Mouse (Mus musculus): Measurements from ENCODE around the gene Capn1.

The Capn1 gene

DNA sequence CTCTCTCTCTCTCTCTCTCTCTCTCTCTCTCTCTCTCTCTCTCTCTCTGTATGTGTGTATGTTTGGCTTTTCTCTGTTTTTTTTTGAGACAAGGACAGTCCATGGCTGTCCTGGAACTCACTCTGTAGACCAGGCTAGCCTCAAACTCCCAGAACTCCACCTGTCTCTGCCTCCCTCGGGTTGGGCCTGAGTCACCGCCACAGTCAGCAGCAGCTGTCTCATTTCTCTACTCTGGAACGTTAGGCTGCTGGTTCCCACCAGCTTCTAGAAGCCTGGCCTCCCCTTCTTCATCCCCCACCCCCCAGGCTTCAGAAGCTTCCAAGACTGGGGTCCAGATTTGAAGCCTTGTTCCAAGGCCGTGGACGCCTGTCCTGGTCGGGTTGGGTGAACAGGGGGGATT, 26.1 kb downstream of the Capn1 start:
- DNase-seq, result no peak

DNA sequence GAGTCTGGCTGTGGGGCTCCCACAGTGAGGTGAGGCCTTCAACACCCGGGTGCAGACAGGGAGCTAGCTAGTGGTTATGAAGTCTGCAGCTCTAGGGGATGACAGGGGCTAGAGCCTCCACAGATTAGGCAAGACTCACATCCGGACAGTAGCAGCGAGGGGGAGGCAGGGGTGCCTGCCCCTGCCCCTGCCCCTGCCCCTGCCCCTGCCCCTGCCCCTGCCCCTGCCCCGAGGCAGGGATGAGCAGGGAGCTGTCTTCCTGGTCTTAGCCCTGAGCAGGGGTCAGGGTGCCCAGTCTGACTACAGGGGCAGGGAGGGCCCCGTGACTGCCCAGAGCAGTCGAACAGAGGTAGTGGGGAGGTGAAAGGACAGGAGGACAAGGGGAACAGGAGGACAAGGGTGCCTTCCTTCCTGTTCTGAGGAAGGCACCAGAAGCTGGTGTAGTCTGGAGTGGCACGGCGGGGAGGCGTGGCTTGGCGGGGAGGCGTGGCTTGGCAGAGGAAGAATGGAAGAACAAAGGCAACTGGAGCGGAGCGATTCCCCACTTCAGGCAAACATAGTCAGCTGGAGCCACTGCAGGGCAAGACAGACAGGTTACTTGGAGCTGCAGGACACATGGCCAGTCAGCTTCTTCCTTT, 26.8 kb downstream of the Capn1 start:
- DNase-seq, result no peak

DNA sequence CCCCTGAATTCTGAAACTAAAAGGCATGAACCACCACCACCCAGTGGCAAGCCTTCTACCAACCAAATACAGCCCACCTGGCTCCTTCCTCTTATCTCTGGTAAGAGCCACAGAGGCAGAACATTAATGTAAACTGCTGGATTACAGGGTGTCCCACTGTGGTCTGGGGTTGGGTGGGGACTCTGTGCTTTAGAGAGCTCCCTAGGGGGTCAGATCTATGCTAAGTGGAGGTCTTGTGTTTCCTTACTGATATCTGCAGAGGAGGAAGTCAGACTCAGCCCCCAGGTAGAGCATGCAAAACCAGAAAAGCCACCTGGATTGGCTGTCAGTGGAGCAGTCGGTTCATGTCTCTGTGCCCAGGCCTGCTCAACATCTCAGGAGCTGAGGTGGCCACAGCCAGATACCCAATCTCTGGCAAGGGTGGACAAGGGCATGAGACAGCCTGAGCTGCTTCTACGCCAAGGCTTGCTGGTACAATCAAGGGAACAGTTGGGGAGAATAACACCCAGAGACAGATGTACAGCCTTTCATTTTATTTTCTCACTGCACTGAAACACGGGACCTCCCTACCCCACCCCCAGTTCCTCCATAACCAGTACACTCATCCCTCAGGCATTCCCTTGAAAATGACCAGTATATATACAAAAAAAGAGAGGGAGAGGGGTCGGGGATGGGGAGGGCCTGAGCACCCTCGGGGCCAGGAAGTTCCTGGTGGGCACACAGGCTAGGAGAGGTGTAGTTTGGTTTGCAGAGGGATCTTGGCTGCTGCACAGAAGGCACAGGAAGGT, 27.5 kb downstream of the Capn1 start:
- no peak for DNase-seq

DNA sequence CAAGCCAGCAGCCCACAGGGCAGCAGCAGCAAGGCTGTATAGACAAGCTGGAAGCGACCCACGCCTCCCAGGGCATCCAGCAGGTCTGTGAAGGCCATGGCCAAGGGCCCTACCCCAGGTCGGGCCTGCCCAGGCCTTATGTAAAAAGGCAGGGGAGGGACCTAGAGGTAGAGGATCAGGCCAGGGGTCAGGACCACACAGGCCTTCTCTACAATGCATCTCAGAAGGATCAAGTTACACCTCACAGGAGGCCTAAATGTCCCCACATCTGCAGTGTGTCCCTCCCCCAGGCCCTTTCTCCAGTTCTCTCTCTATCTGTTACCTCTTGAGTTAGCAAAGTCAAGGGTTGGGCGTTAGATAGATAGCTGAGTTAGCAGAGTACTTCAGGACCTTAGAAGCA, 29.7 kb downstream of the Capn1 start, which contains the start of gene Slc22a20:
Slc22a20 (minus strand) TSS at position 101 of the 400 bp plus-strand sequence.
- no peak for DNase-seq

DNA sequence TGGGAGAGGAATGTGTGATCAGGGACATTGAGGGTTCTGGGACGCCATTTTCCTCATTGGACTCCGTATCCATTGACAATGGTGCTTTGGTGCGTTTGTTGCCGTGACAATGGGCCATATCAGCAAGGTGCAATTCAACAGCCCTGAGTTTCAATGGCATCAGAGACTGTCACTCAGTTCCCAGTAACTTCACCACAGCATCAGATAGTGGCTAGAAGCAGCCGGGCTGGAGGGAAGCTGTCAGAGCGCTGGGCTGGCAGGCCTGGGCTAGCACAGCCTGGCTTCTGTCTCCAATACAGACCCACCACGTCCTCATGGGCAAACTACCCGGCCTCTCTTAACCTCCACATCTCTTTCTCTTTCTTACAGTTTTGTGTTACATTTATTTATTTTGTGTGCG, 35.2 kb downstream of the Capn1 start:
- DNase-seq, result no peak

DNA sequence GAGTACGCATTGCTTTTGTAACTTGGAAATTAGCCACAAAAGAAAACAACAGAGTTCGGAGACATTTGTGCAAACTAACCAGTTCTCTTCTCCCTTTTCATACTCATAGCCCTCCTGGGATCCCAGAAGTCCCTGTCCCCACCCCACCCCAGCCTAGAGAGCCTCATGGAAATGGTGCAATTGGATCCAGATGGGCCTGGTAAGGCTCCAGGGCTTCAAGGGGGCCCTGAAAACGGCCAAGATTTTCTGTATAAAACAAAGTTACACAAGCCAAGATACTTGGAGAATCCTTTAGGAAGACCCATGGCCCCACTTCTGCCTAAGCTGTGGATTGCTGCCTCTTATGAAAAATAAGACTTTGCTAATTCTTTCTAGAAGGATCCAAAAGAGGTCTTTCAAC, 38.0 kb downstream of the Capn1 start:
- DNase-seq, result no peak

DNA sequence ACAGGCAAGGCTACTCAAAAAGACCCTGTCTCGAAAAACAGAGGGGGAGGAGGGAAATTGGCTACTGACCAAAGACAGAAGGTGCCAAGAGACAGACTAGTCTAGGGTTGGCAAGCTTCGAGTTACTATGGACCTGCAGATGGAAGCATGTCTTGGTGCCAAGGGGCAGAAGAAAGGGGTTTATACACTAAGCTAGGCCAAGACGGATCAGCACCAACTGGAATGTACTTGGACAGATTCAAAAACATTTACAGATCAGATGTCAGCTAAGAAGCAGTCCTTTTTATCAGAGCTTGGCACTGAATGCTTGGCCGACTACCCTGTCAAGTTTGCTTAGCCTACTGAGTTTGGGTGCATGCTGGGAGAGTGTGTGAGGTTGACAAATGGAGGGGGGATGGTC, 40.0 kb downstream of the Capn1 start:
- peak; percentile 42 for DNase-seq

DNA sequence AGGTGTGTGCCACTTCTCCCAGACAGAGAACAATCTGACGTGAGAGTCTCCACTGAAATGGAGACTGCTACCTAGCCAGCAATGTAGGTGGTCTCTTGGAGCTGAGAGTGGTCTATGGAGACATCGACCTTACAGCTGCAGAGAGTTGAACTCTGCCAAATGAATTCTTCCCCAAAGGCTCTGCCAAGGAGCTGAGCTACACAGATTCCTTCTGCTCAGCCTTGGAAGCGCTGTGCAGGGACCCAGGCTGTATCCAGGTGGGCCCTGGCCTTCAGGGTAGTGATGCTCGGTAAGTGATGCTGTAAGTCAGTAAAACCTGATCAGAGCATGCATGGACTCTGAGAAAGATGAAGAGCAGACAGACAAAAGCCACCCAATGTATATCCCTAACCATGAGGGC, 40.6 kb downstream of the Capn1 start:
- DNase-seq, result no peak

DNA sequence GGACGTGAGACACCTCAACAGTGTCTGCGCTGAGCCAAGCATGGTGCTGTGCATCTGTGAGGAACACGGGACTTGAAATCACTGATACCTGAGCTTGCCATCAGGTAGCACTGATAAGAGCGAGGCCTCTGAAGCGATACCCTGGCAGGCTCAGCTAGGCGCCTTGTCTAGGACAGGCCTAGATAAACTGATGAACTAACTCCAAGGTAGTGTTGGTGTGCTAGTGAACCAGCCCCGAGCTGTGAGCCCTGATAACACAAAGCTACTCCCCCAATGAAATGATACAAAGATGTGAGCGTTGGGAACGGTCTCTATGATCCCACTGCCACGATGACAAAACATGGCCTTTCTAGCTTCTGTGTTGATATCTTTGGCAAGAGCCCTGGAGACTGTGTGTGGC, 48.0 kb downstream of the Capn1 start:
- no peak for DNase-seq

DNA sequence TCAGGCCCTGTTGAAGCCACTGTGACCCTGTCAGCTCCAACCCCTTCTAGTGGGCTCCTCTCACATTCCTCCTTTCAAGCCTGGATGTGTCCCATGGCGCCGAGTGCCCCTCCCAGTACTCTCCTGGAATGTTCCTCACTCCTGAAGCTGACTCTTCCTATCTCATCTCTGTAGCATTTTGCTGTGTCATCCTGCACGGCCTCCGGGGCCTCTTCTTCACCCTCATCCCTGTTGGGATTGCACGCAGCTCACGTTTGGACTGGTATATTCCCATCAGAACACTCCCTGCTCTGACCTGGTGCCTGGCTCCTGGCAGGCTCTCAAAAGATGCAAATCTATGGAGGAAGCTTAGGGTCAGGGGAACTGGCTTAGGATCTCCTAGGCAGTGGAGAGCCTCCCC, 48.9 kb downstream of the Capn1 start:
- no peak for DNase-seq

DNA sequence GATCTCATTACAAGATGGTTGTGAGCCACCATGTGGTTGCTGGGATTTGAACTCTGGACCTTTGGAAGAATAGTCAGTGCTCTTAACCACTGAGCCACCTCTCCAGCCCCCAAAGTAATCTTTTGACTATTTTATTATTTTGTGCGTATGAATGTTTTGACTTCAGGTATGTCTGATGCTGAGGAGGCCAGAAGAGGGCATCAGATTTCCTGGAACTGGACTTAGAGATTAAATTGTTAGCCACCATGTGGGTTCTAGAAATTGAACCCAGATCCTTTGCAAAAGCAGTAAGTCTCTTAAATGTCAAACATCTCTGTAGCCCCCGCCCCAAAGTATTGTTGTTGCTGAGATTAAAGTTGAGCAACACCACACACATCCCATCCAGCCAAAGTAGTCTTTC, 49.8 kb downstream of the Capn1 start:
- no peak for DNase-seq

DNA sequence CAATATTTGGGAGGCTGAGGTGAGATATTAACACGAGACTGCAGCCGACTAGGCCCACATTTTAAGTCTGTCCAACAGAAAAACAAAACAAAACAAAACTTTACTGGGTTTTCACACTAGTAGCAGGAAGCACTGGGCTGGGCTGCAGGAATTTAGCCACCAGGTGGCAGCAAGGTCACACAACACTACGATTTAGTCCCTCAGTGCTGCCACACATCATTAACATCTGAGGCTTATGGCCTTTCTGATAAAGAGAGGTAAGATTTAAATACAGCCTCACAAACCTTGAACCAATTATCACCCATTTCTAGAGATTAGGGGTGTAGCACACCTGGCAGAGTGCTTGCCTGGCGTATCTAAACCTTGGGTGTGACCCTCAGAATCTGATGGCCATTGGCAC, 50.4 kb downstream of the Capn1 start:
- peak; percentile 55 for DNase-seq

DNA sequence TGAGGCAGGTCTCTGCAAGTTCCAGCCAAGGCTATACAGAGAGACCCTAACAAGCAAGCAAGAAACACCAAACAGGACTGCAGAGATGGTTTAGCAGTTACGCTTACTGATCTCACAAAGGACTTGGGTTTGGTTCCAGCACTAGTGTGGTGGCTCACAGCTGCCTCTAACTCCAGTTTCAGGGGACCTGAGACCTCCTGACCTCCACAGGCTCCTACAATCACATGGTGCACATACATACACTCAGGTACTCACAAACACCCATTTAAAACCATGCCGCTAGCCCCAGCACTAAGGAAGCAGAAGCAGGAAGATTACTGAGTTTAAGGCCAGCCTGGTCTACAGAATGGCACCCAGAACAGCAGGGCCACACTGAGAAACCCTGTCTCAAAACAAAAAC, 50.9 kb downstream of the Capn1 start:
- DNase-seq, result no peak

DNA sequence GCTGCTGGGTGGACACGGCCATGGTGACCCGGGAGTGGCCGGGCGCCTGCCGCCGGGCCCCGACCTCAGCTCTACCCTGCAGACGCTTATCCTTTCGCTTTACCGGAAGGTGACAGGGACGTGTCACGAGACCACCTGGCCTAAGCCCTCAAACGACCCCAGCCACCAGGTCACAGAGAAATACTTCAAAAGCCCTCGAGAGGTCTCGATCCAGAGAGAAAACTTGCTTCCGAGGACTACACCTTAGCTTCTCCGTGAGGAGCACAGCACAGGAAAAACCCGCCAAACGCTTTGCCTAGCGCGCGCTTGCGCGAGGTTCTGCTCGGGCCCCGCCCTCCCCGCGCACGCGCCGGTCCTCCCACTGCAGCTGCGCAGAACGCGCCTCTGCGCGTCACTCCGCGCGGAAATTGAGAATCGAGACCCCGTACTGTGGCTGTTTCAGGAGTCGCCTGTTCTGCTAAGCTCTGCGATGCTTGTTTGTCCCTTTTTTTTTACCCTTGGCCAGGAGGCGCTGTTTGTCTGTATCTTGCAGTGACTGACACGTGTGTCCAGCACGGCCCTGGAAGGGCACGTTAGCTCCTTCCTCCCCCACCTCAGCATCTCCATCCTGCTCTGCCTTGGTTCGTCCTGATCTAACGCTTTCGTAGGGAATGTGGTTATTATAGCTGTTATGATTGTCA, 51.7 kb downstream of the Capn1 start, which contains the start of gene Pola2:
Pola2 (minus strand) TSS at position 320 of the 680 bp plus-strand sequence.
- DNase-seq, result peak; percentile 85

DNA sequence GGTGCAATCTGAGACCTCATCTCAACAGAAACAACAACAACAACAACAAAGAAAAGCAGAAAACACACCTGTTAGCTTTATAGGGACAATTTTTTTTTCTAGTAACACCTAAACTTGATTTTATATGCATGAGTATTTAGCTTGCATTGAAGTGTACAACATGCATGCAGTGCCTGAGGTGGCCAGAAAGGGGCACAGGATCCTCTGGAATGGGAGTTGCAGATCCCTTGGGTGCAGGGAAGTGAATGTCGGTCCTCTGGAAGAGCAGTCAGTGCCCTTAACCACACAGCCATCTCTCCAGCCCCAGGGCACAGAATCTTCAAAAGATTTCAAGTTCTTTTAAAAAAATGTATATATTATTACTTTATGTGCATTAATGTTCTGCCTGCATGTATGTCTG, 53.0 kb downstream of the Capn1 start:
- DNase-seq, result no peak

DNA sequence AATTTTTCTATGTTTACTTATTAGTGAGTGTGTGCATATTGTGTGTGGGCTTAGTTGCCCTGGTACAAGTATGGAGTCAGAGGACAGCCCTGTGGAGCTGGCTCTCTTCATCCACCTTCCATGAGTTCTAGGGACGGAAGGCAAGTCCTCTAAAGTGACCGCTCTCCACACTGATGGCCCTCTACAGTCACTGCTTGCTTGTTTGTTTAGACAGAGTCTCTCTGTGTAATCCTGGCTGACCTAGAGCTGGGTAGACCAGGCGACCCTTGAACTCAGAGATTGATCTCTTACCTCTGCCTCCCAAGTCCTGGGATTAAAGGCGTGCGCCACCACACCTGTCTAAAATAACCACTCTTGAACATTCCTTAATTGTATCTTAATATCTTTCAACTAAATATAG, 58.3 kb downstream of the Capn1 start:
- DNase-seq, result no peak

DNA sequence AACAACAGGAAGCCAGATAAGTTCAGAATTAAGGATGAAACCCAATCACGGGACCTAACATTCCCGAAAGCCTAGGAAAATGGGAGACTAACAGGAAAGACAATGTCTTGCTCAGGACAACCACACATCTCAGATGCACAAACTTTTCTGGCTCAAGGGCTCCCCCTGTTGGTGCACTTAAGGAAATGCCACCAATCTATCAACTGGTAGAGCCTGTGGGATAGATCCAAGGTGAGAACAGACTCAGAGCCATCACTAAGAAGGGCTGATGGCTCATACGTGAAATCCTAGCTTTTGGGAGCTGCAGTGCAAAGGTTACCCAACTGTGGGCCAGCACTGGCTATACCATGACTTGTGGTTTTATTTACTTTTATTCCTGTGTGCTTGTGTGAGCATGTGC, 59.0 kb downstream of the Capn1 start:
- DNase-seq, result peak; percentile 76

DNA sequence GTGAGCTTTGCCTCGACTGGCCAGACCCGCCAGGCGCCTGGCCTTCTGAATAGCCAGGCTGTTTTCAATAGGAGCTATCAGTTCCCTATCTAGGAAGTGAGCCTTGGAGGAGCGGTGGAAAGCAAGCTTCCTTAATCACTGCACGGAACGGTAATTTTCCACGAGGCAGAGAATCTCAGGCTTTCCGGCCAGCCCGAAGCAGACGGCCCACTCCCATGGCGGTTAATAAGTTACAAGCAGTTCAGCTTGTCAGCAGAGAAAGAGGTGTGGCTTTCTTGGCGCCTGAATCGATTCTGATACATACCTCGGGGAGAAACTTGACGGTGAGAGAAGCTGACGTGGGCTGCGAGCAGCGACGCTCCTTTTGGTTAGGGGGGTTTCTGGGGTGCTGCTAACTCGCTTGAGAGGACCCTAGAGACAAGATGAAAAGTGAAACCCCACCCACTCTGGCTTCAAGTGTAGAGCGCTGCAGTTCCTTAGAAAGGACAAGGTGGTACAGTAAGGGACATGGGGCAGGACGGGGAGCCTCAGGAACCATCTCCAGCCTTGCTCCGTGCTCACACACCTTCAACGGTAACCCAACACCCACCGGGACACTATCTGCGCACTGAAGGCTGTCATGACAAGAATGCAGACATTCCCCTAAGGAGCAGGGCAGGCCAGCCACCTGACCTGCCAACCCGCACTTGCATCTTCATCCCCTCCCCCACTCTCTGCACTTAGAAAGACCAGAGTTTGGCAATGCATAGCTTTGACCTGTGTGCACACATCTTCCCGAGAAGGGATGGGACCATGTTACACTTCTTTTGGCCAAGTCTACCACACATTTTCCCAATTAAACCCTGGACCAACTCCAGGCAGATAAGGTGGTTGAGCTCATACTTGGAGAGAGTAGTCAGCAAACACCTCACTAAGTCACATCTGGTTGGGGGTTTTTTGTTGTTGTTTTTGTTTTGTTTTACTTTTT, 59.7 kb downstream of the Capn1 start:
- DNase-seq, result no peak

DNA sequence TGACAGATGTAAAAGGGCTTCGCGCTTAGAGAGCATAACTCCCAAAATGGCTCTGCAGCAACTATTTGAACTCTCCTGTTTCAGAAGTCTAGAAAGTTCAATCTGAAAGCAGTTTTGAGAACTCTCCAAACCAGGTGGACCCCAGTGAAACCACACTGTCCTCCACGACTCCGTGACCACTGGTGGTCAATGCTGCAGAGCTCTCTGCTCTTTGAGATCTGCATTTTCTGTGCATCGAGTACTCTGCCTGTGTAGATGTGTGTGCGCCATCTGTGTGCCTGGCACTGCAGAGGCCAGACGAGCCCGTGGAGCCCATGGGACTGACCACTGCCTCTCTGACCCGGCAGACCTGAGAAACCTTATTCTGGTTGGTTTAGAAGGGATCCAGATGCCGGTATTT, 60.8 kb downstream of the Capn1 start:
- DNase-seq, result no peak

DNA sequence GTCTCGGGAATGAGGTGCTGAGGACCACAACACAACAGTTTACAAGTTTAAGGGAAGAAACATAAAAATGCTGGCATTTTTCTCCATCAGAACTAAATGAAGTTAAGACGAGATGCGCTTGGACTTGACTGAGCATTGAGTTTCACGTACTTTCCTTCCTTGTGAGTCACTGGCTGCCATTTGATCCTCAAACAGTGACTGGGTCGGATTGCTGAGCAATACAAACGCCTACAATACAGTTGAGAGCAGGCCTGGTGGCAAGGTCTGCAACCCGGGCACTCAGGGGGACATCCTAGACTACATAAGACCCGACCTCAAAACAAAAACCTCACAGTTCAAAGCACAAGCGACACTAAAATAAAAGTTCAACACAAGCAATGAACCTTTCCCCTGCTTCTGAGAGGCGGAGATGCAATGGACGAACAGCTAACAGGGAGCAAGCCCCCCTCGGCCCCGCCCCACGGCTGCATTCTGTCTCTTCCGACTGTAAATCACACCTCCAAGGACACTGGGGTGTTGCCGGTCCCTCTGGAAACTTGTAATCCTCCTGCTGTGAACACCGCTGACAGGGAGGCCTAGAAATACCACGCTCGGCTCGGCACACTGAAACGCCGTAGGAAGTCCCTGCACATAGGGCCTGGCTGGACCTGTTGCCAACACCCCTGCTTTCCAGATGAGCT, 61.5 kb downstream of the Capn1 start:
- no peak for DNase-seq

DNA sequence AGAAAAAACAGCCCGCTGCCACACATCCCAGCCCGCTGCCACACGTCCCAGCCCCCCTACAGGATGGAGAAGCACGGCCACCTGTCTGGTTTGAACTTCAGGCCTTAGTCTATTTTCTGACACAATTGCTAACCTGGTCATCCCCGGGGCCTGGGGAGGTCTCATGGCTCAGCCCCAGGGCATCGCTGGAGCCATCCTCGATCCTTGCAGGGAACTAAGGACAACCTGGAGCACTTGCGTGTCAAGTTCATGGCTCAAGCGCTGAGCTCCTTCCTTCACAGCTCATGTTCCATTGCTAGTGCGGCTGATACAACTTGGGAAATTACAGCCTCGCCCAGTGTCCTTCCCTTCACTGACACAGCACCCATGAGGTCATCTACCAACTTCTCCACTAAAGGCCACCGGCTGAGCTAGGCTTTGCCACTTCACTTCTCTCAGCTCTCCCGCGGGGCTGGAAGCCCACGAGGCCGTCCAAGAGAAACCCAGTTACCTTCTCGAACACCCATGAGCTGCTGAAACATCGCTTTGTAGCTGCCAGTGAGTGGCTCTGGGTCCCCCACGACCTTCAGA, 62.4 kb downstream of the Capn1 start:
- DNase-seq, result no peak

All from cerebellum, adult 11-12 months (tissue).